Mouse (Mus musculus): ENCODE data around the gene Gm21854.
"Not testable (repeated sequence)": the region's sequence is repeated elsewhere in the genome, so short reads cannot be mapped to it uniquely, and the experiment has no call there.

Gene Gm21854

DNA sequence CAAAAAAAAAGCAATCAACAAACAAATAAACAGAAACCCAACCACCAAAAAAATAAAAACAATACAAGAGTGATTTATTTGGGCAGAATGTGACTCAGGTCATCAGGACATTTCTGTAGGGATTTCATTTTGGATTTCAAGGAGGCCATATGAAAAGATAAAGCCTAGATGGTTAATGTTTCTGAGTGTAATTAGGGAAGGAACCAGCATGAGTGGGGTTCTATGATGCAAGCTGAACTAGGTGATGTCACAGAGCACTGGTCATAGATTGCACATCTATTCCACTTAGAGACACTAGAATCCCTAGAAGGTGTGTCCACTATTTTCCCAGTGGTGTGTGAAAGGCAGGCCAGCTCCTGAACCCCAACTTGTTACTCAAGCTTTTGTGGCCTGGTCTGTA, at the start of gene Gm21854:
TSS of gene Gm21854 (plus strand) at position 301 of the 400 bp plus-strand sequence.
- not testable (repeated sequence) for DNase-seq

Data from kidney, postnatal 36 days (tissue).